Mouse (Mus musculus) testis, adult 2 months (tissue): Measurements from ENCODE around the gene Golga4. TPM values are rescaled to one million over a fixed set of nuclear protein-coding genes. Genes with fewer than 3 reads are reported as not detected.

Source experiments
- H3K27ac ChIP-seq: fragments of 200-500 bp; 2 replicates; pipeline ENCODE4 v1.5.1; 2012; ENCODE audit warnings: low read depth, low read length; ENCODE audit not compliant: control insufficient read depth, insufficient read depth
- H3K27me3 ChIP-seq: fragments of 200-500 bp; 2 replicates; pipeline ENCODE4 v1.6.1; 2012; ENCODE audit warnings: mild to moderate bottlenecking, low read length, moderate library complexity; ENCODE audit not compliant: control insufficient read depth, insufficient read depth
- H3K36me3 ChIP-seq: fragments of 200-500 bp; 2 replicates; pipeline ENCODE4 v1.6.1; 2012; ENCODE audit warnings: mild to moderate bottlenecking, low read length; ENCODE audit not compliant: control insufficient read depth, insufficient read depth
- H3K4me1 ChIP-seq: fragments of 200-500 bp; 2 replicates; pipeline ENCODE4 v1.6.1; 2012; ENCODE audit warnings: low read length; ENCODE audit not compliant: control insufficient read depth, insufficient read depth
- H3K4me3 ChIP-seq: fragments of 200-500 bp; 2 replicates; pipeline ENCODE4 v1.5.1; 2012; ENCODE audit warnings: low read depth, mild to moderate bottlenecking, low read length, moderate library complexity, mixed read lengths; ENCODE audit not compliant: control insufficient read depth
- CTCF ChIP-seq: fragments of 200-500 bp; IDR thresholded peaks from 2 replicates; pipeline ENCODE4 v1.5.1; 2012; ENCODE audit warnings: low read depth, mild to moderate bottlenecking, inconsistent platforms, low read length, moderate library complexity; ENCODE audit not compliant: control insufficient read depth, insufficient read depth, insufficient replicate concordance
- POLR2A ChIP-seq: fragments of 200-500 bp; IDR thresholded peaks from 2 replicates; pipeline ENCODE4 v1.6.1; 2012; ENCODE audit warnings: low read depth, mild to moderate bottlenecking, inconsistent platforms, low read length, moderate library complexity; ENCODE audit not compliant: control insufficient read depth
- polyA plus RNA-seq: library from polyadenylated mRNA; depleted of rRNA; stranded (reverse); fragments of >200 nt; gene quantifications from 2 replicates; pipeline ENCODE4 v1.2.3, GENCODE M21; 2012

Golga4 gene
- polyA plus RNA-seq, 1 experiment = 41.0 TPM

DNA sequence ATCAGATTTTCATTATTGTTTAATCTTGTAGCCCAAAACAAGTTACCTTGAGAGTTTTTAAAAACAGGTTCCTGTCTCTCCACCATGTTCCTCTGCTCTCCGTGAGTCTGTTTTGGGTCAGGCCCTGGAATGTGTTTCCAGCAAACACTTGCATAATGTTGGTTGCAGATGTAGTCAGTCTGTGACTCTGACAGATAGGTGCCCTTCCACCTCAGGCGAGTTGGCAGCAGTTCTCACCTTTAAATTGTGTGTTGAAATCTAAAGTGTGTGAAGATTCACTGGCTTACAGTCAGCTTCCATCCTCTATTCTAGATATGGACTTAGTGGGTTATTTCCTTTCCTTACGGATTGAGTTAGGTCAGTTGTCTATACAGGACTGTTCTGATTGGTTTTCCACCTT, 23.7 kb downstream of the Golga4 start:
- Histone ChIP-seq H3K36me3 (peaks cover 8% of the 10 kb centered on the region), H3K4me1 (no peaks in the 10 kb centered on the region), H3K27ac (no peak overlapping the region), H3K27me3 (no peaks in the 10 kb centered on the region), H3K4me3 (no peak overlapping the region)
- no peak for TF ChIP-seq CTCF
- no peak for TF ChIP-seq POLR2A

DNA sequence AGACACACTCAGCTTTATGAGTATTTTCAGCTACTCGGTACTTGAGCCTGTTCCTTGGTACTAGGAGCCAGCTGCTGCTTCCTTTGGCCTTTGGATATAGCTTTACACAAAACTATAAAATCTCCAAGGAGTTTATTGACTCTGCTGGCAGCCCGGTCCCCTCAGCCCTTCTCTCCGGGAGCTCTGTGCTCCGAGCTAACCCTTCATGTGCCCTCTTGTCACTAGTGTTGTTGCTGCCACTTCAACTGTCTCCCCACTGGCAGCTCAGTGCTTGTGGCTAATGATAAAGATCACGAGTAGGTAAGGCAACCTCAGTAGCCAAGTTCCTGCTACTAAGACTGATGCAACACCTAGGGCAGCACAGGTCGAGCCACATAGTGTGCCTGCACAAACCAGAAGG, 24.6 kb downstream of the Golga4 start:
- no peak for TF ChIP-seq CTCF

DNA sequence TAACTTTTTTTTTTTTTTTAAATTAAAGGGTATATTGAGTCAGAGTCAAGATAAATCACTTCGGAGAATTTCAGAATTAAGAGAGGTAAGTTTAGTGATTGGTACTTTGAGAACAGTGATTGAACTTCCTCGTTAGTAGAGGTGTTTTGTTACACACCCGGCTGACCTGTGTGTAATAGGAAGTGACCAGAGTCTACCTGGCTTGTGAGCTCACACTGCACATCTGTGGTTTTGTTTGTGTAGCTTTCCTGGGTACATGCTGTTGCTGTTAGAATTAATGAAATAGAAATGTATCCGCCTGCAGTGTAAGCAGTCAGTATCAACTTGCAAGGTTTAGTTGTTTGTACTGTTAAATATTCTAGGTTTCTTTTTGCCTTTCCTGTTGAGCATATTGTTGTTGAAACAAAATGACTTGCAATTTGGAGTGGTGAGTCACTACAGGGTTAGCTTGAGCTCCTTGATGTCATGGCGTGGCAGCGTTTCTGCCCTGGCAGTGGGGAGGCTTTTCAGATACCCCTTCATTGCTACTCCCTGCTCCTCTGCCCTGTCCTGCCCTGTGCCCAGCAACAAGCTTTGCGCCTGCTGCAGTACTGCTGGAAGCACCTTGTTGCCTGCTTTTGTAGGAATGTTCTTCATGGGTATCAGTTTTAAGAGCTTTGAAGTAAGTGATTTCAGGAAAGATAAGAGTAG, 26.6 kb downstream of the Golga4 start:
- H3K27ac ChIP-seq = no peak overlapping the region
- no peaks in the 10 kb centered on the region for H3K27me3 ChIP-seq
- H3K4me3 ChIP-seq = no peak overlapping the region
- peaks cover 5% of the 10 kb centered on the region for H3K36me3 ChIP-seq
- TF ChIP-seq POLR2A (no peak), CTCF (no peak)
- H3K4me1 ChIP-seq = no peaks in the 10 kb centered on the region

More for the DNA sequence above, 24.6 kb downstream of the Golga4 start:
- Histone ChIP-seq H3K36me3 (peaks cover 8% of the 10 kb centered on the region), H3K4me1 (no peaks in the 10 kb centered on the region), H3K27ac (no peak overlapping the region), H3K4me3 (no peak overlapping the region), H3K27me3 (no peaks in the 10 kb centered on the region)

DNA sequence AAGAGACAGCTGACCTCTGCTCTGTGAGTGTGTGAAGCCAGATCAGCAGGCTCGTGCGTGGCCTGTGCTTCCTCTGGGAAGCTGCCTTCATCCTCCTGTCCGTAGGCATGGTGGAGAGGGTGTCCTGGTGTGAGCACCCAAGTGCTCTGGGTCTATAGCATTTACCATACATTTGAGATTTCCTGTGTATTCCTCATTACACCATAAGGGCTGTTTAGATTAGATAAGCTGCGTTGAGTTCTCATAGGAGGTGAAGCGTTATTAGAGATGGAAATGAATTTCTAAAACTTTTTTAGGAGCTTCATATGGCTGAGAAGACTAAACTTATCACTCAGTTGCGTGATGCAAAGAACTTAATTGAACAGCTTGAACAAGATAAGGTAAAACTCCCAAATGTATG, 30.9 kb downstream of the Golga4 start:
- Histone ChIP-seq H3K27me3 (no peaks in the 10 kb centered on the region), H3K36me3 (peaks cover 6% of the 10 kb centered on the region), H3K4me3 (no peak overlapping the region), H3K27ac (no peak overlapping the region), H3K4me1 (no peaks in the 10 kb centered on the region)
- no peak for TF ChIP-seq CTCF
- TF ChIP-seq POLR2A = no peak

DNA sequence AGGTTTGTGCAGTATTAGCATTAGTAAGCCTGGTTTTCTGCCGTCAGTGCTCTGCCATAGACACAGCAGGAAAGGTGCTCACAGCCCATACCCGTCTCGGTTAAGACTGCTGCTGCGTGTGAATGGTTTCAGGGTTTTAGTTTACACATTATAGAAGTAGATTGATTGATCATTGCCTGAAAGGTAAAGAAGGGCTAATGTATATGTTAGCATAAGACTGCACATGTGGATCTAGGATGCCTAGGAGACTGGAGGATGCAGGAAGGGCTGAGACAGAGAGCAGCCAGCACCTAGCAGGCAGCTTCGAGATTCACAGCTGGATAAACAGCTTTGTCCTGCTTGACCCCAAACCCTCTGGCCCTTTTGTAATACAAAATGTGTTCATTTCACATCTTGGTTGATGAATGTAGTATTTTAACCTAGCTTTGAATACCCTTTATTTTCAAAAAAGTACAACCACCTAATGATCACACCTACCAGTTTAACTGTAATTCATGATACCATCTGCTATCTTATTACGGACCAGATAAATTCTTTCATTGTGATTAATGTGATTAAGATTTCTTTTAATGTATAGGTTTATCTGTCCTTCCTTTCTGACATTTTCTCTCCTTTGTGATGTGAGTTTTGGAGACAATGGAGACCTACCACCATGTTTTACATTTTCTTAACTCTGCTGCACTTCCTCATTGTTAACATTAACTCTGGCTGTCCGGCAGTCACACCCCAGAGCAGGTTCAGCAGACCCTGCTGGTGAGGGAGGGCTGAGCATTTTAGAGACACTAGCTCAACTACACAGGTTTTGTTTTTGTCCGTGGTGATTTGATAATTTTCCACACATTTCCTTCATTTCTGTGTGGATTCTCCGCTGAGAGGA, 31.6 kb downstream of the Golga4 start:
- H3K36me3 ChIP-seq = peaks cover 6% of the 10 kb centered on the region
- H3K27ac ChIP-seq = no peak overlapping the region
- no peak overlapping the region for H3K4me3 ChIP-seq
- H3K27me3 ChIP-seq = no peaks in the 10 kb centered on the region
- H3K4me1 ChIP-seq = no peaks in the 10 kb centered on the region
- TF ChIP-seq POLR2A (no peak), CTCF (no peak)

- no peaks in the 10 kb centered on the region for H3K27me3 ChIP-seq
- H3K4me1 ChIP-seq = no peaks in the 10 kb centered on the region
- peaks cover 4% of the 10 kb centered on the region for H3K36me3 ChIP-seq
- no peak overlapping the region for H3K27ac ChIP-seq
- TF ChIP-seq POLR2A = no peak
- TF ChIP-seq CTCF = no peak
- H3K4me3 ChIP-seq = no peak overlapping the region
Measured at GRCm38 (mm10) chr9:118541851-118542250, 35.8 kb downstream of the Golga4 start.

DNA sequence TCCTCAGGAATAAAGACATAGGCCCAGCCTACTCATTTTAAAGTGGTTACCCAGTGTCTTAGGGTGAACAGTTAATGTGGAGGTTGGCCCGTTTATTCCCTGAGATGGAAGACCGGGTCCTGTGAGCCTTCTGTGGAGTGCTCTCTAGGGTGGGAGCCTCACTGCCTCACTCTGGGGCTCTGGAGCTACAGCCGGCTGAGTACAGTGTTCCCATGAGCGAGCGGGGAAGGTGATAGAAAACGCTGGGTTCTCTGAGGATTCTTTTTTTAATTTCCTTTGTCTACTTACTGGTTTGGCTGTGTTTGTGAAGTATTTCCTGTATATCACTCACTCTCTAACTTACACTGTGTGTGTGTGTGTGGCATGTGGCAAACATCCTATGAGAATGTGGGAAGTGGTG, 39.1 kb downstream of the Golga4 start:
- H3K4me1 ChIP-seq = no peaks in the 10 kb centered on the region
- H3K27me3 ChIP-seq = no peaks in the 10 kb centered on the region
- H3K4me3 ChIP-seq = no peak overlapping the region
- H3K27ac ChIP-seq = no peak overlapping the region
- no peak for TF ChIP-seq POLR2A
- TF ChIP-seq CTCF = no peak
- H3K36me3 ChIP-seq = peaks cover 3% of the 10 kb centered on the region; the same call in 1 of the 2 replicates
